Mouse (Mus musculus) brain, embryonic 14.5 days (tissue): ENCODE measurements around the gene Nek2. TPM values are rescaled to one million over a fixed set of nuclear protein-coding genes. Genes with fewer than 3 reads are reported as not detected.

ENCODE experiments used
- DNase-seq: peaks from one replicate; pipeline ENCODE4 v3.0.0-alpha.2; 2011; ENCODE audit warnings: low read depth
- CTCF ChIP-seq: fragments of 200-500 bp; IDR thresholded peaks from 2 replicates; pipeline ENCODE4 v1.5.1; 2012; ENCODE audit warnings: inconsistent platforms, mild to moderate bottlenecking, moderate library complexity, borderline replicate concordance; ENCODE audit not compliant: insufficient read depth, insufficient read length; ENCODE audit errors: extremely low read depth
- POLR2A ChIP-seq: fragments of 200-500 bp; IDR thresholded peaks from 2 replicates; pipeline ENCODE4 v1.6.1; 2012; ENCODE audit warnings: mild to moderate bottlenecking, inconsistent platforms, borderline replicate concordance; ENCODE audit not compliant: poor library complexity, insufficient read depth, insufficient read length, severe bottlenecking; ENCODE audit errors: extremely low read depth
- polyA plus RNA-seq: library from polyadenylated mRNA; depleted of rRNA; stranded (reverse); fragments of >200 nt; gene quantifications from 2 replicates; pipeline ENCODE4 v1.2.3, GENCODE M21; 2012; rRNA removed

Gene Nek2
- 6.8 and 8.6 TPM in 2 replicates for polyA plus RNA-seq

- peak; percentile 99 for DNase-seq
- TF ChIP-seq CTCF: no peak
- peak; percentile 71; the same call in 1 of the 2 replicates for TF ChIP-seq POLR2A
Observed at GRCm38 (mm10) chr1:191821326-191822091, at the start of gene Nek2. Gene Nek2 (plus strand): TSS chr1:191821444.

GRCm38 (mm10) chr1:191774106-191774505 lies 47.1 kb upstream of the Nek2 start:
- no peak for DNase-seq
- TF ChIP-seq CTCF (no peak), POLR2A (no peak)

GRCm38 (mm10) chr1:191775116-191775515 lies 46.1 kb upstream of the Nek2 start:
- no peak for TF ChIP-seq POLR2A
- DNase-seq: no peak

GRCm38 (mm10) chr1:191777521-191777920 lies 43.7 kb upstream of the Nek2 start:
- DNase-seq: no peak
- no peak for TF ChIP-seq POLR2A
- TF ChIP-seq CTCF: no peak

- DNase-seq: no peak
- TF ChIP-seq CTCF (no peak), POLR2A (no peak)
Observed at GRCm38 (mm10) chr1:191780470-191780869, 40.8 kb upstream of the Nek2 start.

- DNase-seq: no peak
Observed at GRCm38 (mm10) chr1:191785108-191785507, 36.1 kb upstream of the Nek2 start.

GRCm38 (mm10) chr1:191786255-191786654 lies 35.0 kb upstream of the Nek2 start:
- no peak for DNase-seq
- no peak for TF ChIP-seq CTCF
- no peak for TF ChIP-seq POLR2A

More at GRCm38 (mm10) chr1:191785108-191785507, 36.1 kb upstream of the Nek2 start:
- no peak for TF ChIP-seq CTCF
- TF ChIP-seq POLR2A: no peak

- no peak for DNase-seq
- TF ChIP-seq CTCF (no peak), POLR2A (no peak)
Observed at GRCm38 (mm10) chr1:191787379-191787778, 33.9 kb upstream of the Nek2 start.

- TF ChIP-seq POLR2A (no peak), CTCF (no peak)
- peak; percentile 21 for DNase-seq
Observed at GRCm38 (mm10) chr1:191792991-191793390, 28.3 kb upstream of the Nek2 start.

- TF ChIP-seq POLR2A: no peak
- no peak for TF ChIP-seq CTCF
Observed at GRCm38 (mm10) chr1:191793888-191794532, 27.2 kb upstream of the Nek2 start.

GRCm38 (mm10) chr1:191796238-191796896 lies 24.9 kb upstream of the Nek2 start:
- no peak for DNase-seq

More at GRCm38 (mm10) chr1:191793888-191794532, 27.2 kb upstream of the Nek2 start:
- DNase-seq: no peak

More at GRCm38 (mm10) chr1:191796238-191796896, 24.9 kb upstream of the Nek2 start:
- TF ChIP-seq POLR2A (no peak), CTCF (no peak)
